Comparison of ENCODE assay signal across 8 mouse cellular contexts in the genomic region with DNA sequence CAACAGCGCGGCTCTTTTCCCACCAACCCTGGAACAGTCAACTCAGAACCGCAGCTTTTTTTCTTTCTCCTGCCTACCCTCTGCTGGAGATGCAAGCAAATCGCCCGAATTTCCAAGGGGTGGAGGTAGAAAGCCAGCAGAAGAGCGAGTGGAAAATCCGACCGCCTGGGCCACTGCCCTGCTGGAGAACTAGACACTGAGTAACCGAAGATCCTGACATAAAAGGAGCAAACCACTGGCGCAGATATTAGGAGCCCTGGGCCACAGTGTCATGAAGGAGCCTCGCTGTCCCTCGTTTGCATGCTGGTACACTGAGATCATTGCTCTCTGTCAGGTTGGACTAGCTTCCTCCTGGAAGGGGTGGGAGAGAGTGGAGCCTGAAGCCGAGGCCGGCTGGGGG. TPM values are rescaled to one million over a fixed set of nuclear protein-coding genes. Genes with fewer than 3 reads are reported as not detected.
DNase-seq lines count a peak whose midpoint lies in the region; ATAC-seq lines count a peak whose summit lies in the region.

No protein-coding gene starts in this region.

- H3K27ac ChIP-seq in embryonic facial prominence, embryonic 15.5 days (replicated peaks) = peak overlapping the region; percentile 51; the same call in 1 of the 2 replicates
- H3K27ac ChIP-seq in stomach, embryonic 15.5 days = peak overlapping the region; percentile 78

- ATAC-seq in embryonic facial prominence, embryonic 15.5 days (ENCODE audit: insufficient number of reproducible peaks, low FRiP score, low TSS enrichment, low read depth) = no peak
- ATAC-seq in stomach, embryonic 15.5 days (ENCODE audit: insufficient read depth, low FRiP score, low read depth) = no peak

- peaks cover 28% of the 10 kb centered on the region for H3K27me3 ChIP-seq in embryonic facial prominence, embryonic 15.5 days
- H3K27me3 ChIP-seq in stomach, embryonic 15.5 days (replicated peaks) = peaks cover 11% of the 10 kb centered on the region

- peak; percentile 24 for DNase-seq in ovary, postnatal 36 days (ENCODE audit: low spot score)
- no peak for DNase-seq in ovary, postnatal 14 days (ENCODE audit: low spot score)
- peak; percentile 14 to 57 for DNase-seq in kidney, postnatal 25 days
- DNase-seq in ovary, adult 18-20 months (ENCODE audit: low spot score) = no peak
- DNase-seq in spleen, postnatal 4 days (ENCODE audit: low spot score in 2 of 2) = no peak
- DNase-seq in thymus, postnatal 25 days = no peak

- no peaks in the 10 kb centered on the region for H3K36me3 ChIP-seq in embryonic facial prominence, embryonic 15.5 days
- H3K36me3 ChIP-seq in stomach, embryonic 15.5 days = no peaks in the 10 kb centered on the region

- 6% methylated on average over 14 of the region's 14 CpGs for WGBS in embryonic facial prominence, embryonic 15.5 days
- 9% methylated on average over 14 of the region's 14 CpGs for WGBS in stomach, embryonic 15.5 days

- H3K4me3 ChIP-seq in embryonic facial prominence, embryonic 15.5 days (replicated peaks) = 0 out of 2 replicates have a peak overlapping the region, but pooled peaks have one; percentile 2
- no peak overlapping the region; the same call in 1 of the 2 replicates for H3K4me3 ChIP-seq in stomach, embryonic 15.5 days (replicated peaks)

- no peaks in the 10 kb centered on the region for H3K9me3 ChIP-seq in embryonic facial prominence, embryonic 15.5 days (replicated peaks)
- H3K9me3 ChIP-seq in stomach, embryonic 15.5 days = no peaks in the 10 kb centered on the region

- peaks cover 43% of the 10 kb centered on the region for H3K4me1 ChIP-seq in embryonic facial prominence, embryonic 15.5 days
- H3K4me1 ChIP-seq in stomach, embryonic 15.5 days = peaks cover 34% of the 10 kb centered on the region

- H3K4me2 ChIP-seq in embryonic facial prominence, embryonic 15.5 days (replicated peaks) = peak overlapping the region; percentile 23
- H3K4me2 ChIP-seq in stomach, embryonic 15.5 days = peak overlapping the region; percentile 17; the same call in 1 of the 2 replicates

- no peak overlapping the region for H3K9ac ChIP-seq in embryonic facial prominence, embryonic 15.5 days
- no peak overlapping the region for H3K9ac ChIP-seq in stomach, embryonic 15.5 days

RNA-seq across cellular contexts. Expression of a gene that starts 49.6 kb away (rescaled TPM):
- 0.12 TPM in 1 of 2 replicates, not detected in the other for polyA plus RNA-seq in embryonic facial prominence, embryonic 15.5 days (2015; fragmentation: Nextera tagmentation; extraction: Ambion mirVana)
- polyA plus RNA-seq in stomach, embryonic 15.5 days (2015; fragmentation: Nextera tagmentation; extraction: Ambion mirVana) = not detected in 2 replicates

Comparison
In these comparisons a context has a peak if more than half of its experiments do, and no peak if none do; other contexts are left out.
1. DNase-seq: peak in ovary, postnatal 36 days (single experiment) and kidney, postnatal 25 days (2 of 2); none in ovary, postnatal 14 days (single experiment), ovary, adult 18-20 months (single experiment), spleen, postnatal 4 days (0 of 2) and thymus, postnatal 25 days (single experiment).